8 mouse cellular contexts compared by ENCODE assay signal in genomic region chr5:53947549-53948183, GRCm38 (mm10). TPM values are rescaled to one million over a fixed set of nuclear protein-coding genes. Genes with fewer than 3 reads are reported as not detected.
DNase-seq lines count a peak whose midpoint lies in the region; ATAC-seq lines count a peak whose summit lies in the region.

No protein-coding gene starts in this region.

- H3K4me1 ChIP-seq in heart, embryonic 15.5 days (replicated peaks): peaks cover 20% of the 10 kb centered on the region
- peaks cover 44% of the 10 kb centered on the region for H3K4me1 ChIP-seq in brown adipose tissue, adult 24 weeks (ENCODE audit: control insufficient read depth, insufficient read depth, insufficient read length, low read length)
- H3K4me1 ChIP-seq in limb, embryonic 13.5 days: peaks cover 20% of the 10 kb centered on the region

- no peaks in the 10 kb centered on the region for H3K9me3 ChIP-seq in heart, embryonic 15.5 days (replicated peaks)
- H3K9me3 ChIP-seq in limb, embryonic 13.5 days: no peaks in the 10 kb centered on the region

- no peaks in the 10 kb centered on the region for H3K27me3 ChIP-seq in heart, embryonic 15.5 days
- peaks cover 6% of the 10 kb centered on the region for H3K27me3 ChIP-seq in limb, embryonic 13.5 days

- H3K4me3 ChIP-seq in heart, embryonic 15.5 days: no peak overlapping the region
- H3K4me3 ChIP-seq in brown adipose tissue, adult 24 weeks (ENCODE audit: insufficient read depth, low read depth, low read length): no peak overlapping the region
- no peak overlapping the region for H3K4me3 ChIP-seq in limb, embryonic 13.5 days

- 32% methylated on average over 9 of the region's 9 CpGs for WGBS in heart, embryonic 15.5 days
- WGBS in limb, embryonic 13.5 days: 35% methylated on average over 9 of the region's 9 CpGs

- no peak for ATAC-seq in heart, embryonic 15.5 days (replicated peaks; ENCODE audit: insufficient number of reproducible peaks, insufficient read depth, low FRiP score, low read depth)
- 0 out of 2 replicates have a peak, but pooled peaks have one; percentile 39 for ATAC-seq in limb, embryonic 13.5 days (ENCODE audit: low FRiP score, low read depth)

- H3K4me2 ChIP-seq in heart, embryonic 15.5 days: no peak overlapping the region
- no peak overlapping the region for H3K4me2 ChIP-seq in limb, embryonic 13.5 days (replicated peaks)

- H3K36me3 ChIP-seq in heart, embryonic 15.5 days: no peaks in the 10 kb centered on the region
- H3K36me3 ChIP-seq in limb, embryonic 13.5 days: no peaks in the 10 kb centered on the region

- H3K27ac ChIP-seq in heart, embryonic 15.5 days: 0 out of 2 replicates have a peak overlapping the region, but pooled peaks have one; percentile 25
- H3K27ac ChIP-seq in brown adipose tissue, adult 24 weeks (replicated peaks; ENCODE audit: low read depth, low read length): peak overlapping the region; percentile 99
- H3K27ac ChIP-seq in limb, embryonic 13.5 days: no peak overlapping the region

- H3K9ac ChIP-seq in heart, embryonic 15.5 days: no peak overlapping the region
- no peak overlapping the region for H3K9ac ChIP-seq in limb, embryonic 13.5 days

- no peak for DNase-seq in heart, adult 8-10 months (ENCODE audit: low spot score)
- DNase-seq in Muller cell, postnatal 12 days (ENCODE audit: inconsistent ontology term): peak; percentile 22
- DNase-seq in urinary bladder, postnatal 14 days (ENCODE audit: low spot score): no peak
- DNase-seq in ovary, adult 18-20 months (ENCODE audit: low spot score): no peak
- DNase-seq in layer of hippocampus, postnatal 14 days (ENCODE audit: low spot score in 2 of 2): no peak

RNA-seq across cellular contexts. Expression of gene Stim2, which starts 50.6 kb away (rescaled TPM):
- 11.3 and 16.9 TPM in 2 replicates for polyA plus RNA-seq in heart, embryonic 15.5 days (2015; fragmentation: Nextera tagmentation; extraction: Ambion mirVana)
- 10 to 100 TPM; 11.8 to 15.7 (median 14.7) TPM for total RNA-seq in heart, adult 8-10 months (2022)
- polyA plus RNA-seq in brown adipose tissue, adult 24 weeks (2012; ENCODE audit: insufficient read depth, insufficient read length, missing spikeins): 10.8 and 12.6 TPM in 2 replicates
- polyA plus RNA-seq in limb, embryonic 13.5 days (2015; fragmentation: Nextera tagmentation; extraction: Ambion mirVana): 13.5 and 15.6 TPM in 2 replicates
- total RNA-seq in layer of hippocampus, postnatal 14 days (2021): 100 to 1,000 TPM; 103 to 108 TPM
